ENCODE assay signal across 8 mouse cellular contexts in the genomic region with DNA sequence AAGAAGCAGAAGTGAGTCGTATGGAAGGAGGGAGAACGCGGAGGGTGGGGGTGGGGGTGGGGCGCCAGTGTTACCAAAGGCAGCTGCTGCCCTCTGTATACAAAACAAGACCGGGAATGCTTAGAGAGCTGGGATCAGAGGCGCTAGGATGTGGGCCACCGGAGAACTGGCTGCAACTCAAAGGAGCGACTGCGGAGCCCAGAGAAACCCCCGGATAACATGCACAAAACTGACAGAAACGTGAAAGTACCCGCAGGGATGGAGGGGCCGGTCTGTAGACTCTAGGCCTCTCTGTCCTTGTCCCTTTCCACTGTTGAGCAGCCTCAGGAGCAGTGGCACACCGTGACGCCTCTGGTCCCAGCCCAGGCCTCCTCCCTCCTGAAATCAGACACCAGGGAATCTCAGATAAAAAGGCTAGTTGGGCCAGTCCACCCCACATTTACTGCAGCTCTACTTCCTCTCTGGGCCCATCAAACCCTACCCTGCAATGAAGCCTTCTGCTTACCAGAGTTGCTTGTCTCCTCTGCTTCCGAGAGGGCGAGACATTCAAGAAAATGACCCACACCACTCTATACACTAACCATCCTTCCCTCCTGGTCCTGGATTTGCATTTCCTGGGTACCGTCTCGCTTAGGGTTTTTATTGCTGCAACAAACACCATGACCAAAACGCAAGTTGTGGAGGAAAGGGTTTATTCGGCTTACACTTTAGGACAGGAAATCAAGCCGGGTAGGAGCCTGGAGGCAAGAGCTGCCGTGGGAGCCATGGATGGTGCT. TPM values are rescaled to one million over a fixed set of nuclear protein-coding genes. Genes with fewer than 3 reads are reported as not detected.
DNase-seq lines count a peak whose midpoint lies in the region; ATAC-seq and TF ChIP-seq lines count a peak whose summit lies in the region.

No protein-coding gene starts in this region.

- peak overlapping the region; percentile 41 to 55 for H3K4me3 ChIP-seq in ES-E14 (ENCODE audit: insufficient read depth in 1 of 2, low read depth in 1 of 2, low read length in 2 of 2, poor library complexity in 1 of 2, severe bottlenecking in 1 of 2)
- H3K4me3 ChIP-seq in forebrain, embryonic 15.5 days, result no peak overlapping the region
- no peak overlapping the region for H3K4me3 ChIP-seq in liver, embryonic 11.5 days (ENCODE audit: low read depth, low read length)

- H3K27me3 ChIP-seq in forebrain, embryonic 15.5 days, result no peaks in the 10 kb centered on the region
- H3K27me3 ChIP-seq in liver, embryonic 11.5 days (replicated peaks; ENCODE audit: control insufficient read depth, insufficient read depth, low read length), result no peaks in the 10 kb centered on the region

- 0 out of 2 replicates have a peak, but pooled peaks have one; percentile 67 for ATAC-seq in forebrain, embryonic 15.5 days (replicated peaks)
- ATAC-seq in liver, embryonic 11.5 days (replicated peaks; ENCODE audit: low FRiP score), result no peak
- ATAC-seq in erythroid progenitor cell, adult 5-6 weeks (replicated peaks; ENCODE audit: low FRiP score, poor library complexity, severe bottlenecking), result no peak

- H3K36me3 ChIP-seq in ES-E14 (ENCODE audit: control insufficient read depth, insufficient read depth, low read length, poor library complexity, severe bottlenecking), result no peaks in the 10 kb centered on the region
- H3K36me3 ChIP-seq in forebrain, embryonic 15.5 days, result no peaks in the 10 kb centered on the region
- H3K36me3 ChIP-seq in liver, embryonic 11.5 days (ENCODE audit: control insufficient read depth, insufficient read depth, low read length), result no peaks in the 10 kb centered on the region

- H3K4me1 ChIP-seq in ES-E14 (ENCODE audit: control insufficient read depth in 2 of 2, insufficient read depth in 2 of 2, low read length in 2 of 2, poor library complexity in 1 of 2), result peaks cover 2 to 21% of the 10 kb centered on the region in 2 experiments; a peak in 2 of 4 replicates
- H3K4me1 ChIP-seq in forebrain, embryonic 15.5 days, result peaks cover 13% of the 10 kb centered on the region
- H3K4me1 ChIP-seq in liver, embryonic 11.5 days (replicated peaks; ENCODE audit: control insufficient read depth, insufficient read depth, low read length), result peaks cover 44% of the 10 kb centered on the region

- H3K4me2 ChIP-seq in forebrain, embryonic 15.5 days (replicated peaks), result no peak overlapping the region
- peak overlapping the region; percentile 65 for H3K4me2 ChIP-seq in liver, embryonic 11.5 days

- in situ Hi-C loops in ES-E14 (cut with MboI; ENCODE audit: low sequenced_read_pairs in 2 of 2, unreplicated experiment in 2 of 2), result loop anchor here in 1 of 2 experiments (10.0 to 25.0 kb wide), 2 partner anchors 76 to 112 kb away; no protein-coding TSS in a partner anchor

- peak overlapping the region; percentile 56 for H3K9ac ChIP-seq in ES-E14 (ENCODE audit: insufficient read depth, low read depth, low read length, poor library complexity, severe bottlenecking)
- H3K9ac ChIP-seq in forebrain, embryonic 15.5 days (replicated peaks), result no peak overlapping the region
- H3K9ac ChIP-seq in liver, embryonic 11.5 days (ENCODE audit: low read depth, low read length), result peak overlapping the region; percentile 13; the same call in 1 of the 2 replicates

- H3K9me3 ChIP-seq in ES-E14 (ENCODE audit: control insufficient read depth, insufficient read depth, low read depth, low read length), result no peaks in the 10 kb centered on the region
- H3K9me3 ChIP-seq in forebrain, embryonic 15.5 days, result no peaks in the 10 kb centered on the region
- no peaks in the 10 kb centered on the region for H3K9me3 ChIP-seq in liver, embryonic 11.5 days (ENCODE audit: control insufficient read depth, low read length)

- WGBS in forebrain, embryonic 15.5 days, result 19% methylated on average over 23 of the region's 23 CpGs
- 21% methylated on average over 23 of the region's 23 CpGs for WGBS in liver, embryonic 11.5 days

- DNase-seq in 3T3-L1 (ENCODE audit: low read depth, low spot score), result peak; percentile 32
- DNase-seq in ES-E14 (ENCODE audit: low read depth, low spot score), result no peak
- DNase-seq in liver, embryonic 11.5 days (ENCODE audit: low spot score), result no peak
- DNase-seq in cerebellum, postnatal 14 days, result no peak
- no peak for DNase-seq in right cerebral cortex, postnatal 4 days
- DNase-seq in thymus, adult 18-20 months, result no peak

- peak overlapping the region; percentile 92 for H3K27ac ChIP-seq in ES-E14 (ENCODE audit: insufficient read depth, low read depth, low read length, poor library complexity, severe bottlenecking)
- H3K27ac ChIP-seq in forebrain, embryonic 15.5 days (replicated peaks), result peak overlapping the region; percentile 72
- peak overlapping the region; percentile 72 for H3K27ac ChIP-seq in liver, embryonic 11.5 days (ENCODE audit: low read depth, low read length)

TF ChIP-seq in ES-E14, 5 proteins besides CTCF, POLR2A, EP300 and RAD21:
- TF ChIP-seq ZNF384 (IDR thresholded peaks at IDR 0.05; ENCODE audit: low read depth, low read length) (no peak), MAFK (IDR thresholded peaks at IDR 0.05; ENCODE audit: insufficient read depth, low read depth, low read length) (no peak), ZC3H11A (IDR thresholded peaks at IDR 0.05; ENCODE audit: borderline replicate concordance, low read depth, low read length) (no peak), HCFC1 (IDR thresholded peaks at IDR 0.05; ENCODE audit: borderline replicate concordance, insufficient read depth, low read length) (no peak), CHD2 (IDR thresholded peaks at IDR 0.05; ENCODE audit: low read depth, low read length) (no peak)

RNA-seq across cellular contexts. Expression of a gene that starts 1.7 kb away (rescaled TPM):
- 49.7 and 60.5 TPM in 2 replicates for total RNA-seq in ES-E14 (2012; rRNA removed)
- 81.0 and 85.9 TPM in 2 replicates for polyA plus RNA-seq in forebrain, embryonic 15.5 days (2015; fragmentation: Nextera tagmentation; extraction: Ambion mirVana)
- 49.1 and 55.8 TPM in 2 replicates for polyA plus RNA-seq in liver, embryonic 11.5 days (2014; fragmentation: Nextera tagmentation; extraction: Ambion mirVana)
- 55.3 and 129 TPM in 2 replicates for total RNA-seq in erythroid progenitor cell, adult 5-6 weeks (2015; ENCODE audit: low replicate concordance)
- total RNA-seq in erythroid progenitor cell, adult 5-6 weeks (2017; ENCODE audit: low replicate concordance), result 59.5 and 85.9 TPM in 2 replicates

Comparison
In these comparisons a context has a peak if more than half of its experiments do, and no peak if none do; other contexts are left out.
1. H3K4me3 ChIP-seq: peak in ES-E14 (2 of 2); none in forebrain, embryonic 15.5 days (single experiment) and liver, embryonic 11.5 days (single experiment).
2. Peak in every context shown above with its lines, with median percentiles within 50 percentile points of each other: H3K27ac ChIP-seq.